Mouse (Mus musculus) frontal cortex, postnatal 14 days (tissue): ENCODE data around the gene 4921539E11Rik.
A peak's percentile ranks its signal among the peaks of the same experiment; 100 is the strongest.

Source experiments
- DNase-seq, 2 experiments: peaks; one replicate each; pipeline ENCODE4 v3.0.0; 2022; ENCODE audit warnings: low spot score in 2 of 2

4921539E11Rik gene

DNA sequence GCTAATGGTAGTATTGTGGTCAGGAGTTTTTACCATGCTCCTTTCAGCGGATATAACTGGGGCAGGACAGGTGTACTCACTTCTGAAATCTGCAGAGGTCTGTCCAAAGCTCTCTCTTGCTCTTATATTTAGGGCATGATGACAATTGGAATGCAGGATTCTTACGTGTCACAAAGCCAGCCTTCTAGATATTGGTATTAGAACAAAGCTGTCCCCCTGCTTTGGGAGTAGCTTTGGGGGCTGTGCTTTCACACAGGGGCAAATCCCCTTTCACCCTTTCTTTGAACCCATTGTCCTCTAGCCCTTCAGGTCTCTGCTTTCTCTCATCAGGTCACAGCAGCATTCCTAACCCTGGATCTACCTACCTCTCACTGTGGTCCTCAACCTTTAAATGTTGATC is at the start of gene 4921539E11Rik:
TSS of gene 4921539E11Rik (minus strand) at position 101 of the 400 bp plus-strand sequence.
- no peak for DNase-seq

DNA sequence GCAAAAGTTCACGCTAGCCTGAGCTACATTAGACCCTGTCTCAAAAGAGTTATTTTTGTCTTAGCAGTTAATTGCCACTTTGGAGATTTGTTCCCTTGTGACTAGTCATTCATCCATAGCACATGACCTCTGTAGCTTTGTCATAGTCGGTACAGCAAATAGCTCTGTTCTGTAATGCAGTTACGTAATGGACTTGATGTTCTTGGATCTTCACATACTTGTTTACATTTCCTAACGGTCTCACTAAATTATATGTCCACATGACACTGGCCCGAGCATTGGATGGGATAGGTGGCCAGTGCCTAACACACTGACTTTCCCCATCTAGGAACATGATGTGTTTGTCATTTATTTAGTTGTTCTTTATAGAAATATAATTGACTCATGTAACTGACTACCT is 44.5 kb upstream of the 4921539E11Rik start:
- no peak for DNase-seq

- no peak for DNase-seq
Measured at GRCm38 (mm10) chr4:103329348-103329747, 38.7 kb upstream of the 4921539E11Rik start.

- DNase-seq: no peak
Measured at GRCm38 (mm10) chr4:103326994-103327393, 36.3 kb upstream of the 4921539E11Rik start.

GRCm38 (mm10) chr4:103324688-103325451 is 34.2 kb upstream of the 4921539E11Rik start:
- no peak for DNase-seq

- no peak for DNase-seq
Measured at GRCm38 (mm10) chr4:103321461-103321860, 30.8 kb upstream of the 4921539E11Rik start.

DNA sequence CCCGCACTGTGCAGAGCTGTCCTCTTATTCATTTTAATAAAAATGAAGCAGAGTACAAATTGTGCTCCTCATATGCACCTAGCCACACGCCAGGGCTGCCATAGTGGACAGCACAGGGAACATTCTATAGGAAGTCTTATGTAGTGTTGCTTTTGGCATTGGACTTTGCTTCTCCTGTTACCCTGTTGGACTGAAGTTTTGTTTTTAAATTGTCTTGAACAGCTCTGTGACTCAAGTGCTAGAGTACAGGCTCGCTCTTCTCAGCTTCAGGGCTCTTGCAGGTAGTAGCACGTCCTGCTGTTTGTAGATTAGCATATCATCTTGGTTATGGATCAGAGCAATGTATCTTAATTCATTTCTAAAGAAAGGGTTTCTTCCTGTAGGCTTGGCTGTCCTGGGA is 25.2 kb upstream of the 4921539E11Rik start:
- no peak for DNase-seq

DNA sequence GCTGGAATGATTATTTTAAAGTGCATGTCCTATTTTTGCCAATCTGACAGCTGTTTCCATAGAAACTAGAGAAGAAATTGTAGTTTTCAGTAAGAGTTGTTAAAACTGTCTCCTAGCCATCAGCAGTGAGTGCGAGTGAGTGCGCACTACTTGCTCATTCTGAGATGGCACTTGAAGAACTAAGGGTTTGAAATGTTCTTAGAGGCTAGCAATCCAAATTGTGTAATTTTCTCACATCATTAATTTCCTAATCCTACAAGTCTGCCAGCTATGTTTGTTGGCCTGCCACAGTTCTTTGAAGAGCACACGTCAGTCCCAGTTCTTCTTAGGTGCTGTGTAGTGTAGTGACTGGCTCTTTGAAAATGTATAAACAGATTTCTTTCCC is 23.9 kb upstream of the 4921539E11Rik start:
- DNase-seq: no peak

DNA sequence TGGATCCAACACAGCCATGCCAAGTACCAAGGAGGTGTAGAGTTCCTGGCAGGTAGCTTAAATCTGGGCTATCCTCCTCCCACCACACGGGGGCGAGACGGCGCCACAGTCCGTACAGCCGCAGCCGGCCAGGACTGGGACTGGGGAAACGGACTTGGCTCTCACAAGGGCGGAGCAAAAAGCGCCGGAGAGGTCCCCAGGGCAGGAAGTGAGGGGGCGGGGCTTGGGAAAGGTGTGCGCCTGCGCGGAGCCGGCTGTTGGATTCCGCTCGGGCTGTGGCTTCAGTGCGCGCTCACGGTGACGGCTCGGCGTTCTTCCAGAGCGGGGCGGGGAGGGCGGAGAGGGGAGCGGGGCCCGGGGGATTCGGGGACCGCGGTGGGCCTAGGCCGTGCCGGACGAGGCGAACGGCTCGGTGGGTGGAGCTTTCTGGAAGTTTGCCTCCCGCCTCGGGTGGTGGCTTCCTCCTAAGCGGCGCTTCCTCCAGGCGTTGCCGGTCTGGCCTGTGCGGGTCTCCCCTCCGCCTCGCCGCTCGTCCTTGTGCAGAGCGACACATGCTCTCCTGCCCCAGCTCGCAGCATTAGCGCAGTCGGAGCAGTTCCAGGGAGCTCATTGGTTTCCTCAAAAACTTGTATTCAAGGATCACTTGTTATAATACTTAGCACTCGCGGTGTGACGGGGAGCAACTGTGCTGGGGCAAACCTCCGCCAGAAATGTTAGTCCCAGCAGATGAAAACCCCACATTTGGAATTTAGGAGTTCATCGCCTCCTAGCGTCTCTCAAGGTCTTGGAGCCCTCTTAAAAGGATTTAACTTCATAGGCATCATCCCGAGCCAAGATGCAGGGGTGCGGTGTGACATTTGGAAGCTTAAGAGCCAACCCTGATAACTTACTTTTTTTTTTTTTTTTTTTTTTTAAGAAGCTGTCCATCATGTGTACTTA is 23.2 kb upstream of the 4921539E11Rik start, which contains the start of gene Oma1:
TSS of gene Oma1 (plus strand) at position 226 of the 939 bp plus-strand sequence.
- peak; percentile 91 to 96 for DNase-seq

- no peak for DNase-seq
Measured at GRCm38 (mm10) chr4:103303851-103304250, 13.2 kb upstream of the 4921539E11Rik start.

- DNase-seq: peak in 1 of 2 experiments; percentile 21
Measured at GRCm38 (mm10) chr4:103299342-103299741, 8.7 kb upstream of the 4921539E11Rik start.

- no peak for DNase-seq
Measured at GRCm38 (mm10) chr4:103288342-103288741, 2.3 kb downstream of the 4921539E11Rik start.

GRCm38 (mm10) chr4:103273021-103273420 is 17.6 kb downstream of the 4921539E11Rik start:
- no peak for DNase-seq

- no peak for DNase-seq
Measured at GRCm38 (mm10) chr4:103269336-103269735, 21.3 kb downstream of the 4921539E11Rik start.

DNA sequence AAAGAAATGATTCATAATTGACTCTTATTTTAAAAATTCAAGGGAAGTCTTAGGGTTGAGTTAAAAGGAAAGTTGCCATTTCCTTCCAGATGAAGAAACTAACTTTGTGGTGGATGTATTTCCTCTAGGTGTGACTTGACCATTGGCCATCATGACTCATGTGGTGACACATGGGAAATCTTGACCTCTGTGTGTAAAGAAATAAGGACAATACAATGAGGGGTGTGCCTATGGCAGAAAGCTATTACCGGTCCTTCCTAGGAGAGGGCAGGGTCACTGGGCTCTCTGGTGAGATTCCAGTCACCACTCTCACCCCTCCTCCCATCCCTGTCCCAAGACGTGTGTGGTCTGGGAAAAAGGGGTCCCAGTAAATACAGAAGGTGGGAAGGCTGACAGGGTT is 25.5 kb downstream of the 4921539E11Rik start:
- no peak for DNase-seq

DNA sequence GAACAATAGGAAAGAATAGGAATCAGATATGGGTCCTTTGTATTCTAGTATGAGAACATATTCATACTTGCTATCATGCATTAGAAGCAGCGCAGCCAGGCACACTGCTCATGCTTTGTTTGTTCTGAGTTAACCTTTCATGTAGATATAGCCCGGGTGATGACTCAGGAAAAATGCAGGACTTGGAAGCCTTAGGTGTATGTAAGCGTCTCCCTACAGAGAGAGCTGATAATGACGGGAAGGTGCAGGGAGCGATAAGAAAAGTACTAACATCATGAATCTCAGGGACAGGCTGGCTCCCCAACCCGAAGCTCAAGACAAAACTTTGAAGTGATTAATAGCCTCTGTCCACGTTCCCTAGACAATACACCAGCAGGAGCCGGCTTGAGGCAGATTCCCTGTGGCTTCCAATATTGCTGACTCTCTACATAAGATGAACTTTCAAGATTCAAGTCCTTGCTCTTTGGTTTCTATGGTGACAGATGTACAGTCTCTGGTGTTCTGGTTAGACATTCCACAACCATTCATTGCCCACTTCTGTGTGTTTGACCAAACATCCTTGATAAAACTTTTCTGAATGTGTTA is 26.8 kb downstream of the 4921539E11Rik start:
- no peak for DNase-seq

GRCm38 (mm10) chr4:103263378-103263777 is 27.3 kb downstream of the 4921539E11Rik start:
- no peak for DNase-seq

GRCm38 (mm10) chr4:103258817-103259216 is 31.8 kb downstream of the 4921539E11Rik start:
- no peak for DNase-seq

GRCm38 (mm10) chr4:103253846-103254245 is 36.8 kb downstream of the 4921539E11Rik start:
- no peak for DNase-seq

- DNase-seq: no peak
Measured at GRCm38 (mm10) chr4:103249436-103250085, 41.1 kb downstream of the 4921539E11Rik start.

- DNase-seq: no peak
Measured at GRCm38 (mm10) chr4:103247813-103248212, 42.9 kb downstream of the 4921539E11Rik start.

DNA sequence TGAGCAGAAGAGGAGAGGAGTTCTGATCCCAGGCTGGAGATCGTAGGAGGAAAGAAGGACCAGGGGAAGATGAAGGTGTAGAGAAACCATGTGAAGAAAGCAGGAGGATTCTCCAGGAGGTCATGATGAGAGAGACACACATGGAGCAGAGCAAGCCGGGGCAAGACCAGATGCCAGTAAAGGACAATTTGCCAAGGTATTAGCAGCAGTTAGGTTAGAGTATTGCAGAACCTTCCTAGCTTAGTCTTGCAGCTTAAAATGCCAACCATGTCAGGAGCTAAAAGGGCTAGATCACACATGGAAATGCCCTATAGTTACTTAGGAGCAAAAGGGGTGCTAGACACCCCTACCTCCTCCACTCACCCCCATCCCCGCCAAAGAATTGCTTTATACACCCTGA is 43.4 kb downstream of the 4921539E11Rik start:
- no peak for DNase-seq
